ENCODE assay signal across 8 mouse cellular contexts in the genomic region with DNA sequence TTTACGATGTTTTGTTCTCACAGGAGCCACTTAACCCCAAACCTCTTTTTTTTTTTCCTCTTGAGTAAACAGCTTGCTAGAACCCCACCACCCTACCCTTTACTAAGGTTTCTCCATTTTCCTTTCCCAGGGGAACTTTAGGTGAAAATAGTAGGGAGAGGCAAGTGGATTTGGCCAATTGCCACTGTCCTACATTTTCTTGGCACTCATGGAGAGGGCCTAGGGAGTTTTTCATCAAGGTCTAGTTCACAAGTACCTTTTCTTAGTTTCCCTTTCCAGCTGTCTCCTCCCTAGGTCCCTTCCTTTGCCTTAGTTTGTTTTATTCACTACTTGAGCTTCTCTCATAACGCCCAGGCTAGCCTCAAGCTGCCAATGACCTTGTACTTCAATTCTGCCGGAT. TPM values are rescaled to one million over a fixed set of nuclear protein-coding genes. Genes with fewer than 3 reads are reported as not detected.
DNase-seq lines count a peak whose midpoint lies in the region; ATAC-seq and TF ChIP-seq lines count a peak whose summit lies in the region.

No protein-coding gene starts in this region.

- H3K9ac ChIP-seq in liver, embryonic 12.5 days, result peak overlapping the region; percentile 99
- H3K9ac ChIP-seq in stomach, postnatal 0 days (ENCODE audit: low read length), result peak overlapping the region; percentile 65; the same call in 1 of the 2 replicates

- H3K4me2 ChIP-seq in liver, embryonic 12.5 days, result peak overlapping the region; percentile 88
- H3K4me2 ChIP-seq in stomach, postnatal 0 days (replicated peaks; ENCODE audit: low read depth), result peak overlapping the region; percentile 88

- no peaks in the 10 kb centered on the region for H3K9me3 ChIP-seq in liver, embryonic 12.5 days (replicated peaks)
- H3K9me3 ChIP-seq in stomach, postnatal 0 days (ENCODE audit: control insufficient read depth, low read length), result no peaks in the 10 kb centered on the region

- no peak for ATAC-seq in liver, embryonic 12.5 days
- no peak for ATAC-seq in stomach, postnatal 0 days (ENCODE audit: low FRiP score, low TSS enrichment)

- H3K27ac ChIP-seq in spleen, adult 2 months (ENCODE audit: insufficient read depth, low read length), result no peak overlapping the region
- peak overlapping the region; percentile 97 for H3K27ac ChIP-seq in liver, embryonic 12.5 days
- no peak overlapping the region for H3K27ac ChIP-seq in stomach, postnatal 0 days (replicated peaks)

- no peak for TF ChIP-seq CTCF in spleen, adult 2 months (IDR thresholded peaks at IDR 0.05; ENCODE audit: extremely low read depth, insufficient read depth, insufficient read length, insufficient replicate concordance)
- no peak for TF ChIP-seq CTCF in stomach, postnatal 0 days (IDR thresholded peaks at IDR 0.05; ENCODE audit: low read depth)

- no peaks in the 10 kb centered on the region for H3K27me3 ChIP-seq in spleen, adult 2 months (ENCODE audit: control insufficient read depth, insufficient read depth, low read length)
- no peaks in the 10 kb centered on the region for H3K27me3 ChIP-seq in liver, embryonic 12.5 days (replicated peaks)
- H3K27me3 ChIP-seq in stomach, postnatal 0 days (ENCODE audit: control insufficient read depth, insufficient read depth, low read length), result no peaks in the 10 kb centered on the region

- no peak for TF ChIP-seq POLR2A in spleen, adult 2 months (IDR thresholded peaks at IDR 0.05; ENCODE audit: low read depth, low read length)

- peak; percentile 14 for DNase-seq in adrenal gland, postnatal 14 days
- no peak for DNase-seq in adrenal gland, postnatal 4 days (ENCODE audit: low spot score in 2 of 2)
- no peak for DNase-seq in spleen, adult 2 months (ENCODE audit: low read depth in 1 of 2, low spot score in 2 of 2)
- DNase-seq in spleen, postnatal 4 days (ENCODE audit: low spot score in 2 of 2), result no peak
- no peak for DNase-seq in stomach, postnatal 0 days (ENCODE audit: low spot score)
- no peak for DNase-seq in testis, postnatal 14 days (ENCODE audit: low spot score)
- DNase-seq in ovary, adult 18-20 months (ENCODE audit: low spot score), result no peak

- H3K4me1 ChIP-seq in spleen, adult 2 months (ENCODE audit: control insufficient read depth, insufficient read depth, insufficient read length), result no peaks in the 10 kb centered on the region
- H3K4me1 ChIP-seq in liver, embryonic 12.5 days, result peaks cover 47% of the 10 kb centered on the region
- H3K4me1 ChIP-seq in stomach, postnatal 0 days (replicated peaks; ENCODE audit: control insufficient read depth, insufficient read depth), result 0 out of 2 replicates have a peak, but pooled peaks cover 3% of the 10 kb centered on the region

- H3K4me3 ChIP-seq in spleen, adult 2 months (ENCODE audit: extremely low read depth, insufficient read depth, insufficient read length), result peak overlapping the region; percentile 77; the same call in 1 of the 2 replicates
- peak overlapping the region; percentile 94 for H3K4me3 ChIP-seq in liver, embryonic 12.5 days
- H3K4me3 ChIP-seq in stomach, postnatal 0 days (ENCODE audit: low read depth, low read length), result peak overlapping the region; percentile 86

- H3K36me3 ChIP-seq in spleen, adult 2 months (ENCODE audit: control insufficient read depth, insufficient read depth, low read length), result no peaks in the 10 kb centered on the region
- H3K36me3 ChIP-seq in liver, embryonic 12.5 days, result peaks cover 29% of the 10 kb centered on the region
- no peaks in the 10 kb centered on the region for H3K36me3 ChIP-seq in stomach, postnatal 0 days (ENCODE audit: control insufficient read depth, insufficient read depth, low read length)

- 25% methylated on average over 3 of the region's 3 CpGs for WGBS in spleen, adult 2 months
- WGBS in liver, embryonic 12.5 days (ENCODE audit: insufficient replicate concordance), result 48% methylated on average over 3 of the region's 3 CpGs
- WGBS in stomach, postnatal 0 days, result 36% methylated on average over 3 of the region's 3 CpGs

- no peak for TF ChIP-seq EP300 in stomach, postnatal 0 days (optimal IDR thresholded peaks at IDR 0.05)

RNA-seq across cellular contexts. Expression of a gene that starts 0.7 kb away (rescaled TPM):
- 10.4 and 10.5 TPM in 2 replicates for total RNA-seq in adrenal gland, postnatal 14 days (2021)
- total RNA-seq in adrenal gland, postnatal 4 days (2021), result 10 to 100 TPM; 15.5 to 19.5 TPM
- polyA plus RNA-seq in spleen, adult 2 months (2012; rRNA removed), result 1.6 and 2.1 TPM in 2 replicates
- polyA plus RNA-seq in liver, embryonic 12.5 days (2016; fragmentation: Nextera tagmentation; extraction: Ambion mirVana), result 157 TPM in 2 replicates
- polyA plus RNA-seq in stomach, postnatal 0 days (2015; fragmentation: Nextera tagmentation; extraction: Ambion mirVana), result 12.9 and 14.1 TPM in 2 replicates

RNA-seq across cellular contexts. Expression of a gene that starts 45.8 kb away (rescaled TPM):
- 9.6 and 9.8 TPM in 2 replicates for total RNA-seq in adrenal gland, postnatal 14 days (2021)
- total RNA-seq in adrenal gland, postnatal 4 days (2021), result 10 to 100 TPM; 16.9 to 21.7 TPM
- polyA plus RNA-seq in spleen, adult 2 months (2012; rRNA removed), result 2.1 TPM in 2 replicates
- 5.5 and 6.4 TPM in 2 replicates for polyA plus RNA-seq in liver, embryonic 12.5 days (2016; fragmentation: Nextera tagmentation; extraction: Ambion mirVana)
- polyA plus RNA-seq in stomach, postnatal 0 days (2015; fragmentation: Nextera tagmentation; extraction: Ambion mirVana), result 7.9 and 8.7 TPM in 2 replicates

Comparison
In these comparisons a context has a peak if more than half of its experiments do, and no peak if none do; other contexts are left out.
1. RNA of a gene that starts 0.7 kb away (polyA plus RNA-seq): 157 TPM in liver, embryonic 12.5 days; 12.9 to 14.1 TPM in stomach, postnatal 0 days and 1.6 to 2.1 TPM in spleen, adult 2 months; every median in the first group is over 10 times any median in the second.
2. Peak in every context shown above with its lines, with median percentiles within 50 percentile points of each other: H3K4me3 ChIP-seq.